Mouse (Mus musculus) brain, adult 10 weeks (tissue): ENCODE measurements around the gene Rtn2. TPM values are rescaled to one million over a fixed set of nuclear protein-coding genes. Genes with fewer than 3 reads are reported as not detected.

Source experiments
- polyA plus RNA-seq: library from polyadenylated mRNA; stranded (reverse); fragments of 350-450 nt; fragmentation: Illumina TruSeq; extraction: RNeasy Lipid Tissue Mini Kit (QIAGEN cat#74804); gene quantifications from one replicate; pipeline ENCODE4 v1.2.3, GENCODE M21; 2015; ENCODE audit warnings: low read depth, low replicate concordance

Gene Rtn2
- polyA plus RNA-seq: 116 TPM

GRCm38 (mm10) chr7:19282385-19282784 lies at the start of gene Rtn2:
Gene Rtn2, plus strand, starts transcription at chr7:19282624.

GRCm38 (mm10) chr7:19271238-19272172 lies 10.9 kb upstream of the Rtn2 start, which contains the start of gene Vasp:
Gene Vasp, minus strand, starts transcription at chr7:19271817.

GRCm38 (mm10) chr7:19279581-19280114 lies 2.8 kb upstream of the Rtn2 start, which contains the start of gene Ppm1n:
Gene Ppm1n, minus strand, starts transcription at chr7:19280064.

GRCm38 (mm10) chr7:19309884-19310641 lies 27.6 kb downstream of the Rtn2 start, which contains the start of gene Fosb:
Gene Fosb, minus strand, starts transcription at chr7:19310051.

GRCm38 (mm10) chr7:19344237-19344847 lies 61.9 kb downstream of the Rtn2 start, which contains the start of gene Ercc1:
Gene Ercc1, plus strand, starts transcription at chr7:19344778.

Other genes with a start within 250 kb of the Rtn2 start
- gene Rsph6a, start 227.9 kb upstream of the Rtn2 start, polyA plus RNA-seq: 0.18 TPM
- gene Dmwd, start 206.4 kb upstream of the Rtn2 start, polyA plus RNA-seq: 108 TPM
- gene Dmpk, start 198.8 kb upstream of the Rtn2 start, polyA plus RNA-seq: 19.0 TPM
- gene Six5, start 188.0 kb upstream of the Rtn2 start, polyA plus RNA-seq: 1.9 TPM
- gene Gm4969, start 164.3 kb upstream of the Rtn2 start, polyA plus RNA-seq: 0.33 TPM
- gene Fbxo46, start 162.8 kb upstream of the Rtn2 start, polyA plus RNA-seq: 7.9 TPM
- 14.4 TPM for gene Qpctl, start 133.3 kb upstream of the Rtn2 start, polyA plus RNA-seq
- gene Snrpd2, start 132.9 kb upstream of the Rtn2 start, polyA plus RNA-seq: 82.5 TPM
- gene Gipr, start 116.5 kb upstream of the Rtn2 start, polyA plus RNA-seq: 1.8 TPM
- gene Eml2, start 106.2 kb upstream of the Rtn2 start, polyA plus RNA-seq: 113 TPM
- gene Gpr4, start 70.1 kb upstream of the Rtn2 start, polyA plus RNA-seq: 3.4 TPM
- gene Opa3, start 54.3 kb upstream of the Rtn2 start, polyA plus RNA-seq: 44.3 TPM
- 14.7 TPM for gene Vasp, start 10.8 kb upstream of the Rtn2 start, polyA plus RNA-seq
- gene Ppm1n, start 2.6 kb upstream of the Rtn2 start, polyA plus RNA-seq: not detected
- gene Fosb, start 27.4 kb downstream of the Rtn2 start, polyA plus RNA-seq: 8.0 TPM
- gene Ercc1, start 62.2 kb downstream of the Rtn2 start, polyA plus RNA-seq: 39.0 TPM
- gene Cd3eap, start 76.9 kb downstream of the Rtn2 start, polyA plus RNA-seq: 17.9 TPM
- 2.5 TPM for gene Ppp1r13l, start 77.1 kb downstream of the Rtn2 start, polyA plus RNA-seq
- gene Ercc2, start 99.4 kb downstream of the Rtn2 start, polyA plus RNA-seq: 28.2 TPM
- 2.6 TPM for gene Klc3, start 121.5 kb downstream of the Rtn2 start, polyA plus RNA-seq
- 0.62 TPM for gene Ckm, start 122.2 kb downstream of the Rtn2 start, polyA plus RNA-seq
- 41.6 TPM for gene Mark4, start 176.2 kb downstream of the Rtn2 start, polyA plus RNA-seq
- 0.21 TPM for gene Exoc3l2, start 180.7 kb downstream of the Rtn2 start, polyA plus RNA-seq
- 7.8 TPM for gene Bloc1s3, start 225.7 kb downstream of the Rtn2 start, polyA plus RNA-seq
- gene Trappc6a, start 225.8 kb downstream of the Rtn2 start, polyA plus RNA-seq: 20.7 TPM
- gene Nkpd1, start 235.2 kb downstream of the Rtn2 start, polyA plus RNA-seq: 0.51 TPM